Mouse (Mus musculus) C2C12 (cell line): Measurements from ENCODE around the gene Kidins220. TPM values are rescaled to one million over a fixed set of nuclear protein-coding genes. Genes with fewer than 3 reads are reported as not detected.

Source experiments
- H3K27me3 ChIP-seq: one replicate; pipeline ENCODE4 v1.6.1; 2011; ENCODE audit not compliant: control insufficient read depth, insufficient read depth, insufficient read length
- H3K36me3 ChIP-seq: one replicate; pipeline ENCODE4 v1.6.1; 2011; ENCODE audit not compliant: control insufficient read depth, insufficient read depth
- H3K4me3 ChIP-seq: one replicate; pipeline ENCODE4 v1.5.1; 2011; ENCODE audit warnings: mild to moderate bottlenecking, control low read depth; ENCODE audit not compliant: poor library complexity, insufficient read depth, severe bottlenecking
- H3K79me2 ChIP-seq: one replicate; pipeline ENCODE4 v1.6.1; 2011; ENCODE audit not compliant: control insufficient read depth, insufficient read depth
- H3K79me3 ChIP-seq: one replicate; pipeline ENCODE4 v1.6.1; 2011; ENCODE audit warnings: low read depth, control low read depth
- H3ac ChIP-seq: one replicate; pipeline ENCODE3; 2011; ENCODE audit warnings: low read depth; ENCODE audit not compliant: control insufficient read depth, insufficient read length
- CEBPB ChIP-seq: IDR thresholded peaks from one replicate; pipeline ENCODE4 v1.6.1; 2011; ENCODE audit warnings: low read depth, mild to moderate bottlenecking, control low read depth, moderate library complexity
- CTCF ChIP-seq: IDR thresholded peaks from one replicate; pipeline ENCODE4 v1.5.1; 2011; ENCODE audit not compliant: control insufficient read depth, insufficient read depth, insufficient read length
- FOSL1 ChIP-seq: IDR thresholded peaks from one replicate; pipeline ENCODE4 v1.8.0; 2011; ENCODE audit warnings: mild to moderate bottlenecking, low read length; ENCODE audit not compliant: poor library complexity, insufficient read depth, severe bottlenecking
- MAX ChIP-seq: IDR thresholded peaks from one replicate; pipeline ENCODE4 v1.6.1; 2011; ENCODE audit warnings: mild to moderate bottlenecking, control low read depth
- MYOD1 ChIP-seq: IDR thresholded peaks from one replicate; pipeline ENCODE4 v1.6.1; 2011; ENCODE audit warnings: low read depth; ENCODE audit not compliant: control insufficient read depth, insufficient read length
- MYOG ChIP-seq: IDR thresholded peaks from one replicate; pipeline ENCODE4 v1.6.1; 2011; ENCODE audit not compliant: control insufficient read depth, insufficient read length; ENCODE audit errors: extremely low read depth
- USF1 ChIP-seq: IDR thresholded peaks from one replicate; pipeline ENCODE4 v1.6.1; 2011; ENCODE audit warnings: low read depth, mild to moderate bottlenecking, control low read depth, moderate library complexity
- polyA plus RNA-seq: library from polyadenylated mRNA; unstranded; fragments of >200 nt; fragmentation: generic; extraction: Trizol; gene quantifications from one replicate; pipeline ENCODE4 v1.2.1, GENCODE M21; 2012; ENCODE audit warnings: missing spikeins

Kidins220 gene
- polyA plus RNA-seq, 1 experiment, result 8.9 TPM

- TF ChIP-seq MYOD1 (no peak), MAX (no peak), FOSL1 (no peak), CTCF (no peak), MYOG (no peak)
- H3K36me3 ChIP-seq, result peaks cover 50% of the 10 kb centered on the region
Observed at GRCm38 (mm10) chr12:25012555-25013540, 38.1 kb downstream of the Kidins220 start.

GRCm38 (mm10) chr12:25014307-25014927 is 39.7 kb downstream of the Kidins220 start:
- H3K36me3 ChIP-seq, result peaks cover 52% of the 10 kb centered on the region
- TF ChIP-seq USF1 (no peak), MAX (no peak), MYOG (no peak)

More at GRCm38 (mm10) chr12:25012555-25013540, 38.1 kb downstream of the Kidins220 start:
- Histone ChIP-seq H3K79me2 (no peaks in the 10 kb centered on the region), H3K4me3 (no peak overlapping the region), H3K27me3 (no peaks in the 10 kb centered on the region), H3K79me3 (no peaks in the 10 kb centered on the region), H3ac (no peak overlapping the region)

GRCm38 (mm10) chr12:25014938-25015337 is 40.2 kb downstream of the Kidins220 start:
- H3ac ChIP-seq, result no peak overlapping the region
- H3K27me3 ChIP-seq, result no peaks in the 10 kb centered on the region
- no peaks in the 10 kb centered on the region for H3K79me2 ChIP-seq
- no peaks in the 10 kb centered on the region for H3K79me3 ChIP-seq
- H3K4me3 ChIP-seq, result no peak overlapping the region
- peaks cover 52% of the 10 kb centered on the region for H3K36me3 ChIP-seq
- TF ChIP-seq FOSL1 (no peak), MAX (no peak), MYOG (no peak), USF1 (no peak), CTCF (no peak), CEBPB (no peak), MYOD1 (no peak)

More at GRCm38 (mm10) chr12:25014307-25014927, 39.7 kb downstream of the Kidins220 start:
- Histone ChIP-seq H3ac (no peak overlapping the region), H3K79me2 (no peaks in the 10 kb centered on the region), H3K4me3 (no peak overlapping the region), H3K27me3 (no peaks in the 10 kb centered on the region), H3K79me3 (no peaks in the 10 kb centered on the region)

GRCm38 (mm10) chr12:25016995-25017394 is 42.3 kb downstream of the Kidins220 start:
- no peaks in the 10 kb centered on the region for H3K79me2 ChIP-seq
- peaks cover 43% of the 10 kb centered on the region for H3K36me3 ChIP-seq
- H3K4me3 ChIP-seq, result no peak overlapping the region
- no peak for TF ChIP-seq MAX
- TF ChIP-seq MYOG, result no peak
- TF ChIP-seq MYOD1, result no peak
- no peak for TF ChIP-seq CTCF
- TF ChIP-seq USF1, result no peak
- no peak for TF ChIP-seq FOSL1
- TF ChIP-seq CEBPB, result no peak
- H3K27me3 ChIP-seq, result no peaks in the 10 kb centered on the region
- H3ac ChIP-seq, result no peak overlapping the region
- no peaks in the 10 kb centered on the region for H3K79me3 ChIP-seq

- H3K4me3 ChIP-seq, result no peak overlapping the region
- no peaks in the 10 kb centered on the region for H3K79me2 ChIP-seq
- TF ChIP-seq MAX, result no peak
- H3K27me3 ChIP-seq, result no peaks in the 10 kb centered on the region
- H3K79me3 ChIP-seq, result no peaks in the 10 kb centered on the region
- H3ac ChIP-seq, result no peak overlapping the region
- H3K36me3 ChIP-seq, result peaks cover 12% of the 10 kb centered on the region
Observed at GRCm38 (mm10) chr12:25021057-25021456, 46.3 kb downstream of the Kidins220 start.

GRCm38 (mm10) chr12:25024862-25025545 is 50.3 kb downstream of the Kidins220 start:
- Histone ChIP-seq H3K4me3 (no peak overlapping the region), H3K79me3 (no peaks in the 10 kb centered on the region), H3K36me3 (no peaks in the 10 kb centered on the region), H3ac (no peak overlapping the region), H3K27me3 (no peaks in the 10 kb centered on the region), H3K79me2 (no peaks in the 10 kb centered on the region)
- TF ChIP-seq USF1 (no peak), MYOD1 (no peak), MYOG (no peak), FOSL1 (no peak), CTCF (no peak), MAX (no peak), CEBPB (no peak)
